26 mouse cellular contexts compared by ENCODE assay signal in the genomic region with DNA sequence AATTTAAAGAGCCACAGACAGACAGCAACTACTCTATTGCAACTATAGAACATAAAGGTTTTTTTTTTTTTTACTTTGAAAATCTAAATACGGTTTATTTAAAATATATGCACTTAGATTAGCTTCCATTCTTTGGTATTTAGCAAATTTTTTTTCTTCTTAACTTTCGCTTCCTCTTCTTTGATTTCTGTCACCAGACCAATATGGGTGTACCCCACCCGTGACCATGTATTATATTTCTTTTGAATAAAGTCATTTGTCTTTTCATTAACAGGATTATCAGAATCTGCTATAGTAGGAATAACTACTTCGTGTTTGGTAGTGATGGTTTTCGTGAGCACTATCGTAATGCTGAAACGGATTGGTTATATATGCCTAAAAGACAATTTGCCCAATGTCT. TPM values are rescaled to one million over a fixed set of nuclear protein-coding genes. Genes with fewer than 3 reads are reported as not detected.
DNase-seq lines count a peak whose midpoint lies in the region; ATAC-seq and TF ChIP-seq lines count a peak whose summit lies in the region.
"Had no signal": no experiment of that assay in that cellular context is flagged by ENCODE, and none has a peak within 500 bp of the region (broad histone marks: within the 10 kb centered on the region; RNA-seq: fewer than 3 reads in every experiment).

No protein-coding gene starts in this region.

- peak; percentile 62; the same call in 1 of the 2 replicates for TF ChIP-seq EP300 in CH12.LX (IDR thresholded peaks at IDR 0.05; ENCODE audit: low read length)

- no peak overlapping the region for H3K4me2 ChIP-seq in liver, embryonic 15.5 days
- no peak overlapping the region for H3K4me2 ChIP-seq in liver, embryonic 11.5 days
- peak overlapping the region; percentile 57 for H3K4me2 ChIP-seq in CH12.LX (ENCODE audit: insufficient read depth, low read depth, poor library complexity, severe bottlenecking)
- H3K4me2 ChIP-seq: embryonic facial prominence, embryonic 15.5 days; heart, embryonic 13.5 days; hindbrain, embryonic 12.5 days had no signal

- peaks cover 47% of the 10 kb centered on the region for H3K4me1 ChIP-seq in liver, embryonic 15.5 days (replicated peaks)
- peaks cover 27% of the 10 kb centered on the region for H3K4me1 ChIP-seq in liver, embryonic 11.5 days (replicated peaks; ENCODE audit: control insufficient read depth, insufficient read depth, low read length)
- H3K4me1 ChIP-seq in CH12.LX (ENCODE audit: control insufficient read depth in 1 of 2, insufficient read depth in 2 of 2): peaks cover 8 to 67% of the 10 kb centered on the region in 2 experiments; a peak in 3 of 4 replicates
- peaks cover 31% of the 10 kb centered on the region for H3K4me1 ChIP-seq in bone marrow macrophage, adult 2 months (ENCODE audit: control insufficient read depth, insufficient read depth, low read length)
- H3K4me1 ChIP-seq: hindbrain, embryonic 12.5 days had no signal

- TF ChIP-seq POLR2A in CH12.LX (IDR thresholded peaks at IDR 0.05; ENCODE audit: low read depth, low read length): no peak
- no peak for TF ChIP-seq POLR2A in bone marrow macrophage, adult 2 months (IDR thresholded peaks at IDR 0.05; ENCODE audit: borderline replicate concordance, low read depth, low read length)

- peak overlapping the region; percentile 63; the same call in 1 of the 2 replicates for H3K27ac ChIP-seq in liver, embryonic 15.5 days (replicated peaks)
- H3K27ac ChIP-seq in liver, embryonic 11.5 days (ENCODE audit: low read depth, low read length): no peak overlapping the region
- no peak overlapping the region; the same call in 1 of the 2 replicates for H3K27ac ChIP-seq in CH12.LX (ENCODE audit: insufficient read depth, low read depth)
- H3K27ac ChIP-seq in bone marrow macrophage, adult 2 months (ENCODE audit: insufficient read depth, low read depth, low read length): peak overlapping the region; percentile 99
- H3K27ac ChIP-seq: embryonic facial prominence, embryonic 15.5 days; forebrain, embryonic 10.5 days; heart, embryonic 13.5 days; hindbrain, embryonic 12.5 days had no signal

- DNase-seq in liver, embryonic 11.5 days (ENCODE audit: low spot score): no peak
- DNase-seq in CH12.LX (ENCODE audit: extremely low read depth): no peak
- DNase-seq in splenic B cell, adult 2 months (ENCODE audit: low read depth, low spot score): peak; percentile 62
- DNase-seq in ovary, postnatal 10 days (ENCODE audit: low spot score): no peak
- DNase-seq in adrenal gland, postnatal 10 days: no peak
- DNase-seq: adrenal gland, postnatal 14 days; cerebellum, adult 11 months; cerebellum, adult 8-10 months; cerebellum, postnatal 14 days; embryo, embryonic 11 days; gastrocnemius, postnatal 36 days; heart, adult 11 months; heart, postnatal 4 days had no signal

- no peaks in the 10 kb centered on the region for H3K79me2 ChIP-seq in CH12.LX (replicated peaks; ENCODE audit: control insufficient read depth, extremely low read depth, insufficient read depth, poor library complexity, severe bottlenecking)

- dilution Hi-C loops in CH12.LX (cut with MboI; ENCODE audit: extremely low pct_ligation_motif_present, extremely low pct_unique_long_range_greater_than_20kb, low sequenced_read_pairs): no loop called here

- no peak for TF ChIP-seq CTCF in CH12.LX (conservative IDR thresholded peaks at IDR 0.05 in 1 of 2, IDR thresholded peaks at IDR 0.05 in 1 of 2; ENCODE audit: low read depth in 2 of 2, low read length in 2 of 2)
- TF ChIP-seq CTCF in bone marrow macrophage, adult 2 months (IDR thresholded peaks at IDR 0.05; ENCODE audit: low read depth, low read length): no peak

- H3K9ac ChIP-seq in liver, embryonic 15.5 days: no peak overlapping the region
- H3K9ac ChIP-seq in liver, embryonic 11.5 days (ENCODE audit: low read depth, low read length): no peak overlapping the region
- peak overlapping the region; percentile 25; the same call in 1 of the 2 replicates for H3K9ac ChIP-seq in CH12.LX (ENCODE audit: insufficient read depth, low read depth)
- H3K9ac ChIP-seq: embryonic facial prominence, embryonic 15.5 days; heart, embryonic 13.5 days; hindbrain, embryonic 12.5 days had no signal

- H3K27me3 ChIP-seq in liver, embryonic 15.5 days: no peaks in the 10 kb centered on the region
- no peaks in the 10 kb centered on the region for H3K27me3 ChIP-seq in liver, embryonic 11.5 days (replicated peaks; ENCODE audit: control insufficient read depth, insufficient read depth, low read length)
- H3K27me3 ChIP-seq in CH12.LX (replicated peaks): no peaks in the 10 kb centered on the region
- H3K27me3 ChIP-seq in splenic B cell, adult 2 months (ENCODE audit: control insufficient read depth, insufficient read depth, low read length, poor library complexity, severe bottlenecking): no peaks in the 10 kb centered on the region
- H3K27me3 ChIP-seq: embryonic facial prominence, embryonic 15.5 days; heart, embryonic 13.5 days; hindbrain, embryonic 12.5 days had no signal

- H3K4me3 ChIP-seq in liver, embryonic 15.5 days (replicated peaks): no peak overlapping the region
- H3K4me3 ChIP-seq in liver, embryonic 11.5 days (ENCODE audit: low read depth, low read length): no peak overlapping the region
- H3K4me3 ChIP-seq in CH12.LX (replicated peaks in 1 of 3; ENCODE audit: low read depth in 2 of 3, low read length in 2 of 3, poor library complexity in 1 of 3): no peak overlapping the region
- peak overlapping the region; percentile 14; the same call in 1 of the 2 replicates for H3K4me3 ChIP-seq in bone marrow macrophage, adult 2 months (ENCODE audit: insufficient read depth, low read length)
- H3K4me3 ChIP-seq: embryonic facial prominence, embryonic 15.5 days; erythroblast, embryonic 14.5 days; forebrain, embryonic 10.5 days; heart, embryonic 13.5 days; hindbrain, embryonic 12.5 days had no signal

- in situ Hi-C loops in CH12.LX (cut with MboI; ENCODE audit: low pct_ligation_motif_present, low pct_unique_long_range_greater_than_20kb, low sequenced_read_pairs): no loop called here

- ATAC-seq in liver, embryonic 15.5 days (ENCODE audit: insufficient read depth): no peak
- ATAC-seq in liver, embryonic 11.5 days (replicated peaks; ENCODE audit: low FRiP score): no peak
- ATAC-seq: forebrain, embryonic 14.5 days; hindbrain, embryonic 16.5 days had no signal

- no peaks in the 10 kb centered on the region for H3K9me3 ChIP-seq in liver, embryonic 15.5 days (replicated peaks)
- H3K9me3 ChIP-seq in liver, embryonic 11.5 days (ENCODE audit: control insufficient read depth, low read length): no peaks in the 10 kb centered on the region
- H3K9me3 ChIP-seq in CH12.LX (replicated peaks; ENCODE audit: low read length): no peaks in the 10 kb centered on the region
- H3K9me3 ChIP-seq: embryonic facial prominence, embryonic 15.5 days; forebrain, embryonic 10.5 days; G1E; heart, embryonic 13.5 days; hindbrain, embryonic 12.5 days had no signal

- 93% methylated on average over 7 of the region's 7 CpGs for WGBS in liver, embryonic 15.5 days (ENCODE audit: insufficient replicate concordance)
- 91% methylated on average over 7 of the region's 7 CpGs for WGBS in liver, embryonic 11.5 days

- H3K36me3 ChIP-seq in liver, embryonic 15.5 days (replicated peaks): peaks cover 88% of the 10 kb centered on the region
- peaks cover 20% of the 10 kb centered on the region for H3K36me3 ChIP-seq in liver, embryonic 11.5 days (ENCODE audit: control insufficient read depth, insufficient read depth, low read length)
- H3K36me3 ChIP-seq in CH12.LX (replicated peaks in 1 of 2; ENCODE audit: control insufficient read depth in 1 of 2, insufficient read depth in 1 of 2, low read length in 1 of 2): peaks cover 18 to 68% of the 10 kb centered on the region in 2 experiments
- peaks cover 9% of the 10 kb centered on the region for H3K36me3 ChIP-seq in splenic B cell, adult 2 months (ENCODE audit: control insufficient read depth, insufficient read depth, low read length, poor library complexity, severe bottlenecking)

- TF ChIP-seq RAD21 in CH12.LX (IDR thresholded peaks at IDR 0.05; ENCODE audit: low read depth, low read length): no peak

TF ChIP-seq in CH12.LX, 34 proteins besides CTCF, POLR2A, EP300 and RAD21:
- TF ChIP-seq BHLHE40 (IDR thresholded peaks at IDR 0.05; ENCODE audit: low read depth, low read length): peak; percentile 81
- TF ChIP-seq ZKSCAN1 (IDR thresholded peaks at IDR 0.05; ENCODE audit: borderline replicate concordance, low read depth, low read length): no peak
- peak; percentile 79 for TF ChIP-seq ZNF384 (IDR thresholded peaks at IDR 0.05; ENCODE audit: low read depth, low read length)

RNA-seq across cellular contexts. Expression of gene Il10rb, which starts 7.0 kb away (rescaled TPM):
- 29.9 and 34.7 TPM in 2 replicates for polyA plus RNA-seq in liver, embryonic 15.5 days (2015; fragmentation: Nextera tagmentation; extraction: Ambion mirVana)
- polyA plus RNA-seq in liver, embryonic 11.5 days (2014; fragmentation: Nextera tagmentation; extraction: Ambion mirVana): 29.8 and 32.9 TPM in 2 replicates
- total RNA-seq in CH12.LX (2012; rRNA removed) (27.5 and 32.1 TPM in 2 replicates), CH12.LX (2014; rRNA removed) (34.8 and 36.1 TPM in 2 replicates)
- 35.6 and 37.9 TPM in 2 replicates for polyA plus RNA-seq in CH12.LX (2012; ENCODE audit: insufficient read length, low read depth)
- 345 and 358 TPM in 2 replicates for polyA plus RNA-seq in bone marrow macrophage, adult 2 months (2012; ENCODE audit: insufficient read depth, insufficient read length, missing spikeins)
- 10 to 100 TPM; 75.4 to 78.8 TPM for total RNA-seq in adrenal gland, postnatal 10 days (2021)

RNA-seq across cellular contexts. Expression of gene Gm21970, which starts 7.4 kb away (rescaled TPM):
- 0.31 TPM in 1 of 2 replicates, not detected in the other for polyA plus RNA-seq in liver, embryonic 15.5 days (2015; fragmentation: Nextera tagmentation; extraction: Ambion mirVana)
- not detected in 2 replicates for polyA plus RNA-seq in liver, embryonic 11.5 days (2014; fragmentation: Nextera tagmentation; extraction: Ambion mirVana)
- total RNA-seq in CH12.LX (2012; rRNA removed) (not detected in 2 replicates), CH12.LX (2014; rRNA removed) (not detected in 2 replicates)
- polyA plus RNA-seq in CH12.LX (2012; ENCODE audit: insufficient read length, low read depth): not detected in 2 replicates
- polyA plus RNA-seq in bone marrow macrophage, adult 2 months (2012; ENCODE audit: insufficient read depth, insufficient read length, missing spikeins): not detected in 2 replicates
- total RNA-seq in adrenal gland, postnatal 10 days (2021): not detected
- total RNA-seq: common myeloid progenitor, adult 5-6 weeks; gastrocnemius, postnatal 36 days; heart, postnatal 4 days had no signal
- polyA plus RNA-seq: embryonic facial prominence, embryonic 11.5 days; embryonic facial prominence, embryonic 15.5 days; erythroblast, embryonic 14.5 days; forebrain, embryonic 10.5 days; forebrain, embryonic 14.5 days; G1E; heart, embryonic 13.5 days; heart, postnatal 0 days; hindbrain, embryonic 12.5 days; hindbrain, embryonic 16.5 days had no signal

RNA-seq across cellular contexts. Expression of gene Ifnar2, which starts 26.4 kb away (rescaled TPM):
- polyA plus RNA-seq in liver, embryonic 15.5 days (2015; fragmentation: Nextera tagmentation; extraction: Ambion mirVana): 86.9 and 90.8 TPM in 2 replicates
- 66.7 and 70.9 TPM in 2 replicates for polyA plus RNA-seq in liver, embryonic 11.5 days (2014; fragmentation: Nextera tagmentation; extraction: Ambion mirVana)
- total RNA-seq in CH12.LX (2012; rRNA removed) (25.5 and 34.9 TPM in 2 replicates), CH12.LX (2014; rRNA removed) (32.0 and 33.1 TPM in 2 replicates)
- polyA plus RNA-seq in CH12.LX (2012; ENCODE audit: insufficient read length, low read depth): 33.7 and 34.5 TPM in 2 replicates
- 237 and 238 TPM in 2 replicates for polyA plus RNA-seq in bone marrow macrophage, adult 2 months (2012; ENCODE audit: insufficient read depth, insufficient read length, missing spikeins)
- total RNA-seq in adrenal gland, postnatal 10 days (2021): 10 to 100 TPM; 78.4 TPM

Comparison
In these comparisons a context has a peak if more than half of its experiments do, and no peak if none do; other contexts are left out.
1. H3K27ac ChIP-seq: peak in liver, embryonic 15.5 days (single experiment) and bone marrow macrophage, adult 2 months (single experiment); none in liver, embryonic 11.5 days (single experiment) and CH12.LX (single experiment).